Mouse (Mus musculus): Measurements from ENCODE around the gene Snapc3. TPM values are rescaled to one million over a fixed set of nuclear protein-coding genes. Genes with fewer than 3 reads are reported as not detected.
A peak's percentile ranks its signal among the peaks of the same experiment; 100 is the strongest.

The Snapc3 gene
- total RNA-seq, 2 experiments from 2014 or later, result 8.3 to 9.2 TPM

GRCm38 (mm10) chr4:83414241-83414824 lies 3.2 kb upstream of the Snapc3 start:
- DNase-seq (ENCODE audit: low spot score), result no peak

DNA sequence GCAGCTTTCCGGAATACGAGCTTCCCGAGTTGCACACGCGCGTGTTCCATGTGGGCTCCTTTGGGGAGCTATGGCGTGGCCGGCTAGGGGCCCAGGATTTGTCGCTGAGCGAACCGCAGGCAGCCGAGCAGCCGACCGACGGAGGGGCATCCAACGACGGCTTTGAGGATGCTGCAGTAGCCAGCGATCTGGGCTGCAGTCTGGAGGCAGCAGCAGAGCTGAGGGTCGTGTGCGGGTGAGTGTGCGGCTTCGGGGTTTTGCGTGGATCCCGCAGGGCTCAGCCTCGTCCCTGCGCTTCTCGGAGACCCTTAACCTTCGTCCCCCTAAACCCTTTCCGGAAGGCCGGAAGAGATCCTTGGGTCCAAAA lies 279 bp downstream of the Snapc3 start:
- DNase-seq (ENCODE audit: low spot score), result no peak

DNA sequence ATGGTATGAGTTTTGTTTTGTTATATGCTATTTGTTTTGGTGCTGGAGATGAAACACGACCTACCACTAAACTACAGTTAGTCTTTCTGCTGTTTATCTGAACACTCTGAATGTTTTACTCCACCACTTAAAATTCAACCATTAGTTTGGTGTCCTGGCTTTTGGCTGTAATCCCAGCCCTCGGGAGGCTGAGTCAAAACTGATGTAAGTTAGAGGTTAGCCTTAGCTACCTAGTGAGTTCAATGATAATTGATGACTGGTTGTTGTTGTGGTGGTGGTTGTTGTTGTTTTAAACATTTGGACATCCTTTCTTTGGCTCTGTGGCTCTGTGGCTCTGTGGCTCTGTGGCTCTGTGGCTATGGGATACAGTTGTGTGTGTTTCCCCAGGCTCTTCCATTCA lies 1.3 kb downstream of the Snapc3 start:
- DNase-seq (ENCODE audit: low spot score), result no peak

DNA sequence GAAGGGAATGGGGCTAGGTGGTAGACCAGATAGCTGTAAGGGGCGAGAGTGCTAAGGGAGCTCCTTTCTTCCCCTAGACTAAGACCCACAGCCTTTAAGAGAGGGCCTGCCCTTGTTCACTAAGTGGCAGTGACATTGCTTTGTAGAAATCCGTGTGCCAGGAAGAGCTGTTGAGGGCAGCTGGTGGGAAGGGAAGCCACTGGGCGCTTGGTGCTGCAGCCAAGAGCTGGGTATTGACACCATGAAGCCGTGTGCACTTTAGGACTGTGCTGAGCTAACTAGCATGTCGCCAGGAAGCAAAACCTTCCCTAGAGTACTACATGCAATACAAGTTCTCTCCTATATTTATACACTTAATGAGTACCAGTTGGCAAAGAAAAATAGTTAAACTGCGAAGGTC lies 6.1 kb downstream of the Snapc3 start:
- peak; percentile 15 for DNase-seq (ENCODE audit: low spot score)

DNA sequence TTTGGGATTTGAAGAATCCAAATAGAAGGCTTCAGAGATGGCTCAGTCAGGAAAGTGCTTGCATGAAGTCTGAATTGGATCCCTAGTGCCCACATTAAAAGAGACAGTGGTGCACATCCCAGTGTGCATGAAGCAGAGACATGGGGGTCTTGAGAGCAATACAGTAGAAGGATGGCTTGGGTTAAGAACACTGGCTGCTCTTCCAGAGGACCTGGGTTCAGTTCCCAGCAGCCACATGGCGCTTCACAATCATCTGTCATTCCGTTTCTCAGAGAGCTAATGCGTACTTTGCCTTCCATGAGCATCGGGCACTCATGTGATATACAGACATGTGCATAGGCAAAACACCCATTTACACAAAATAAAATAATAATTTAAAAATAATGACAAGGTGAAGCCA lies 7.6 kb downstream of the Snapc3 start:
- no peak for DNase-seq (ENCODE audit: low spot score)

GRCm38 (mm10) chr4:83427141-83427540 lies 9.6 kb downstream of the Snapc3 start:
- DNase-seq (ENCODE audit: low spot score), result no peak

DNA sequence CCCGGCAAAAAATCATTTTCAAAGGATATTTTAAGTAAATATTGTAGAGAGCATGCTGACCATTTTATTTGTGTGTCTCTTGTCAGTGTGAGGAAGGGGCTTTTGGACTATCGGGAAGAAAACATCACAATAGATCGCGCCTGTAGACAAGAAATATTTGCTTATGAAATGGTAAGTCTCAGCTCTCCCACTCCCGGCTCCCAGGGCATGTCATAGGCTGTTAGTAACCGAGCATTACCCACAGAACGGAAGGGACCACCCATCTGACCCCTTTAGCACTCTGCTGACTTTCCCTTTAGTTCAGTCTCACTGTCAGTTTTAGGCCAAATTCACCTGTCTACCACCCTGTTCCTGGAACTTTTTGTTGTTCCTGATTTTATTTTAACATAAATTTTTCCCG lies 10.2 kb downstream of the Snapc3 start:
- DNase-seq (ENCODE audit: low spot score), result no peak

DNA sequence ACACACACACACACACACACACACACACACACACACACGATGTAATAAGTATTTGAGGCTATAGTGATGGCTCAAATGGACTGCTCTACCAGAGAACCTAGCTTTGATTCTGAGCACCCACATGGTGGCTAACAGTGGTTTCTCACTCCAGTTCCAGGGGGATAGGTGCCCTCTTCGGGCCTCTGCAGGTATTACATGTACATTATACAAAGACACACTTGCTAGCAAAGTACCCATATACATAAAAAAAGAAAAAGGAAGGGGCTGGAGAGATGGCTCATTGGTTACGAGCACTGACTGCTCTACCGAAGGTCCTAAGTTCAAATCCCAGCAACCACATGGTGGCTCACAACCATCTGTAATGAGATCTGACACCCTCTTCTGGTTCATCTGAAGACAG lies 11.3 kb downstream of the Snapc3 start:
- no peak for DNase-seq (ENCODE audit: low spot score)

GRCm38 (mm10) chr4:83431950-83432349 lies 14.4 kb downstream of the Snapc3 start:
- no peak for DNase-seq (ENCODE audit: low spot score)

DNA sequence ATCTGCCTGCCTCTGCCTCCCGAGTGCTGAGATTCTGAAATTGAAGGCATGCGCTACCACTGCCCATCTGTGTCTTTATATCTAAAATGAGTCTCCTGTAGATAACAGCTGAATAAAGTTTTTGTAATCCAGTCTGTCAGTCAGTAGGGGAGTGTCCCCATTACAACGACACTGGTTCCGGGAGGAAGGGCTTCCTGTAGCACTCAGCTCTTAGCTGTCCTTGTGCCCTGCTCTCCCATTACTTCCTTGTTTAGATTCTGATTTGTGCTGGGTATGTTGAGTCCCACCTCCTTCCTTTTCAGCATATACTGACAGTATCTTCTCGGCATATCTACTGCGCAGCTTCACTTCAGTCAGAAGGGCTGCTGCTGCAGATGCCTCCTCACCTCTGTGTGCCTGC lies 15.4 kb downstream of the Snapc3 start:
- DNase-seq (ENCODE audit: low spot score), result no peak

GRCm38 (mm10) chr4:83436375-83436774 lies 18.9 kb downstream of the Snapc3 start:
- no peak for DNase-seq (ENCODE audit: low spot score)

GRCm38 (mm10) chr4:83438116-83438515 lies 20.6 kb downstream of the Snapc3 start:
- no peak for DNase-seq (ENCODE audit: low spot score)

DNA sequence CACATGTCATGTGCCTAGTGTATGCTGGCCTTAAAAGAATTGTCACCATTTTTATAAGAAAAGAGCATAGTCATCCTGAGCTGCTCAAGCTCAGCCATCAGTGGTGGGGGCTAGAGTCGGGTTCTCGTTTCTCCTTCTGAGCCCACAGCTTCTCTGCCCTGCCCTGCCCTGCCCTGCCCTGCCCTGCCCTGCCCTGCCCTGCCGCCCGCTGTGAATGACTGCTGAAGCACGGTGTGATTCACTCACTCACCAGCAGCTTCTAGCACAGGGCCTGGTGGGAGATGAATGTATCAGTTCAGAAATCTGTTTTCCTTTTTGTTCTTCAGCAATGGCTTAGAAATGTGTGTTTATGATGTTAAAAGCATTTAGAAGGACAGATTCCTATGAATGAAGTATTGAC lies 21.5 kb downstream of the Snapc3 start:
- no peak for DNase-seq (ENCODE audit: low spot score)

DNA sequence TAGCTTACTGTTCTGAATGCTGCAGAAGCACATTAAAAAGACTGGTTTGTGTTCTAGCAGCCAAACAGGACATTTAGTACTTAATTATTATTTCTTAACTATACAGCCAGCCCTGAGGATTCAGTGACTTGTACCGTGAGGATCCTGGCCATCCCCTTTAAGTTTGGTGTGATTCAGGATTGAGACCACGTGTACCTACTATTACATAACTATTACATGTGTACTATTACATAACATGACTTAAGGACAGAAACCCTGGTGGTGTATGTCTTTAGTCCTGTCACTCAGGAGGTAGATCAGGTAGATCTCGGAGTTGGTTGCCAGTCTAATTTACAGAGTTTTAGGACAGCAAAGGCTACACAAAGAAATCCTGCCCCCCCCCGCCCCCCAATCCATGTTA lies 23.5 kb downstream of the Snapc3 start:
- no peak for DNase-seq (ENCODE audit: low spot score)

DNA sequence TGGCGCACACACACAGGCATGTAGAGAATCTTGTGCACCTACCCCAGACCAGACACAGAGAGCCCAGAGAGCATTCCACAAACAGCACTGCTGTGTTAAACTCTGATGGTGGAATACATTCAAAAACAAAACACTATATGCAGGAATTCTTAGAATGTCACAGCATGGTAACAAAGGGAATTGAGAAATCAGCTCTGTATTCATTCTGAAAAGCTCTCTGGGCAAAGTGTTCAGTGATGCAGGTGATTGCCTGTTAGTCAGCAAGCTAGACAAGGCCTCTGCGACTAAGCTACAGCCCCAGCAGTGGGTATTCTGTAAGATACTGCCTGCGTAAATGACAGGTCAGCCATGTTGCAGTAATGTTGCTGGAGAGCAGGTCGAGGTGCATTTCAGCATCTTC lies 33.3 kb downstream of the Snapc3 start:
- no peak for DNase-seq (ENCODE audit: low spot score)

DNA sequence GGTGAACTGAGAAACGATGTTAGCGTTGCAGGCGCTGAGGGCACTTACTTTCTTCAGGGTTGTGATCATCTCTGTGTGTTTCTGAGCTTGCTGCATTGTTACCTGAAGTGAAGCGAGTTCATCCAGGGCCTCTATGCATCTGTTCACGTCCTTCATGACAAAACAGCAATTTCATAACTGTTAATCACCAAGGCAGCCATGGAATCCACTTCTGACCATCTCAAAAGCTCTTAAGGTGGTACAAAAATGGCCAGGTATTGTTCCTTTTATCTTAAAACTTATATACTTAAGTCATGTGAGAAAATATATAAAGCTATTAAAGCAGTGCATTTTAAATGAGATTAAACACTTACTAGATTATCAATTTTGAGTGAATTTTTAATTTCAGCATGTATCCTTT lies 42.6 kb downstream of the Snapc3 start:
- no peak for DNase-seq (ENCODE audit: low spot score)

DNA sequence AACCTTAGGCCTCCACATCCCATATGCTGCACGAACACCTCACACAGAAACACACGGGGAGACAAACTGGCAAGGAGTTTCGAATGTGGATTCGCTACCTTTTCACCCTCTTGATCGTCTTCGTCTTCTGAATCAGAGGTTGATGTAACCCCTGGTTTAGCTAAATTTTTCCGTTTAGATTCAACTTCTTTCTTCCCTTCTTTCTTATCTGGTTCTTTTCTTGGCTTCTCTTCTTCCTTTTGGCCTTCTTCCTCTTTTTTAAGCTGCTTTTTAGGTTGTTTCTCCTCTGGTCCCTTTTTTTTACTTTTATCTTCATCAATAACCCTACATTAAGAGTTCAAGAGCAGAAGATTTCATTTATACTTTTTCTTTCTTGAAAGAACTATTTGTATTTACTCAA lies 47.3 kb downstream of the Snapc3 start:
- DNase-seq (ENCODE audit: low spot score), result no peak

DNA sequence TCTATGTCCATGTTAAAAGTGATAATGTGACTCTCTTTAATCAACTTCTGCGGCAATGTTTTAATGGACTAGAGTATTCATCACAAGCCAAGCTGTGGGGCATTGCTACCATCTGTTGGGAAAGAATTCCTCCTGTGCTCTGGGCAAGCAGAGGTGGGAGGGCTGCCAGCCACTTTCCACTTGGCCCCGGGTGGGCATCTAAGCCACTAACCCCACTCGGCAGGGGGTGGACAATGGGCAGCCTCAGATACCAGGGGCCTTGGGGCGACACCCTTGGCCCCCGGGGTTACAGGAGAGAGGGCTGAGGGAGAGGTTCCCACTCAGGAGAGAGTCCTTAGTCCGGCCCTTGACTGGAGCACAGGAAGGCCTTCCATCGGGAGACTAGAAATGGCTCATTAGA lies 50.1 kb downstream of the Snapc3 start:
- no peak for DNase-seq (ENCODE audit: low spot score)

DNA sequence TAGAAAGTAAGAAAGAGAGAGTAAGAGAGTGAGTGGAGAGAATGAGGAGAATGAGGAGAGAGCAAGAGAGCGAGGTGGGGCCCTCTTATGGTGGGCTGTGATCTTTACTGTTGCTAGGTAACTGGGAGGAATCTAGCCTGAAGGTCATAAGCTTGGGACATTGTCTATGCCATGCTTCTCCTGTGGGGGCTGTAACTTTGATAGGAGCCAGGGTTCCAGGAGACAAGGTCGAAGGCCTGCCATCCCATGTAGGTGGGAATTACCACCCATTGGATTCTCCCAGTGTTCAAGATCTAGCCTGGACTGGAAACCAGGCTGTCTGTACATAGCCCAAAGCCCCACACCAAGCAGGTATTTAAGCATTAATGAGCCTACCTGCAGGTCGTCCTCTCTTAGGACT lies 50.7 kb downstream of the Snapc3 start:
- DNase-seq (ENCODE audit: low spot score), result no peak

DNA sequence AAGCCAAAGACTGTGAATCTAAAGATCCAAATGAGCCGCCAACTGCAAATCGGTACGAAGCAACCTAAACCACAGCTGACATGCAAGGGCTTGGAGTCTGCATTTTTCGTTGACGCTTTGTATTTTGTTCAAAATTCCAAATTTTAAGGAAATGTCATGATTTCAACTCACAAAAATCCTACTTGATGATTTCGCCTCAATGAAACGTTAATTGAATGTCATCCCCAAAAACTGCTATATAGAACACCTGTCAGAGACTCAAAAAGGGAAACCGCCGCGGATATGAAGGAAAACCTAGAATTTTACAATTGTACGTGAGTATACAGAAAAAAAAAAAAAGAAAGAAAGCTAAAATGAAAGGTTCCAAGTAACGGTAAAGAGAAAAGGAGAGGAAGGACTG lies 67.7 kb downstream of the Snapc3 start:
- no peak for DNase-seq (ENCODE audit: low spot score)

GRCm38 (mm10) chr4:83485735-83486116 lies 68.2 kb downstream of the Snapc3 start:
- peak; percentile 79 for DNase-seq (ENCODE audit: low spot score)

GRCm38 (mm10) chr4:83486117-83486901 lies 68.8 kb downstream of the Snapc3 start, which contains the start of gene Psip1:
Psip1 (minus strand) TSS chr4:83486459.
- peak; percentile 88 for DNase-seq (ENCODE audit: low spot score)

- no peak for DNase-seq (ENCODE audit: low spot score)
Measured at GRCm38 (mm10) chr4:83489121-83489520, 71.6 kb downstream of the Snapc3 start.

DNA sequence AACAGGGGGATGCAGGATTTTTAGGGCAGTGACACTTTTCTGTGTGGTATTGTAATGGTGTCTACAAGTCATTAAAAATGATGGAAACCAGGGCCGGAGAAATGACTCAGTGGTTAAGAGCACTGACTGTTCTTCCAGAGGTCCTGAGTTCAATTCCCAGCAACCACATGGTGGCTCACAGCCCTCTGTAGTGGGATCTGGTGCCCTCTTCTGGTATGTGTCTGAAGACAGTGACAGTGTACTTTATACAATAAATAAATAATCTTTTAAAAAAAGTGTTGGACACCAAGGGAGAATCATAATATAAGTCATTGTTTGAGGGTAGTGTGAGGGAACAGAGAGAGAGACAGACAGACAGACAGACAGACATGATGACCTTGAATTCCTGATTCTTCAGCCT lies 75.6 kb downstream of the Snapc3 start:
- no peak for DNase-seq (ENCODE audit: low spot score)
